Comparison of ENCODE assay signal across 25 mouse cellular contexts in the genomic region with DNA sequence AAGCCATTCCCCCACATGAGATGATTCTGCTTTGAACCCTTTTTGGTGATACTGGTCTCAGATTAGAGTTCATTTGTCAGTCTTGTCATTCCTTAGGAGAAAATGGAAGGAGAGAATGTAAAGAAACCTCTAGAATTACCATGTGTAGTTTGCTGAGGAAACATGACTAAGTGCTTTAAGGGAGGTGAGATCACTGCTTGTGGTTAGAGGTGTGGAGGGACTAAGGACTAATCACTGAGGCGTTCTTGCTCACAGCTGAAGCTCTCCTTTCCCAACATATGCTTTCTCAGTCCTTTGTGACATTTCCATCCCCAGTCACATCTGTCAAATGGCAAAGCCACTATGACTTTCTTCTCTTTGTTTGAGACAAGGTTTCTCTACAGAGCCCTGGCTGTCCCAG. TPM values are rescaled to one million over a fixed set of nuclear protein-coding genes. Genes with fewer than 3 reads are reported as not detected.
DNase-seq lines count a peak whose midpoint lies in the region; ATAC-seq and TF ChIP-seq lines count a peak whose summit lies in the region.
"Had no signal": no experiment of that assay in that cellular context is flagged by ENCODE, and none has a peak within 500 bp of the region (broad histone marks: within the 10 kb centered on the region; RNA-seq: fewer than 3 reads in every experiment).

No protein-coding gene starts in this region.

- 71% methylated on average over 1 of the region's 1 CpGs for WGBS in midbrain, embryonic 11.5 days
- 81% methylated on average over 1 of the region's 1 CpGs for WGBS in midbrain, embryonic 10.5 days

- no peaks in the 10 kb centered on the region for H3K27me3 ChIP-seq in midbrain, embryonic 11.5 days (ENCODE audit: control insufficient read depth, insufficient read depth, low read length)
- no peaks in the 10 kb centered on the region for H3K27me3 ChIP-seq in midbrain, embryonic 10.5 days (ENCODE audit: low read depth, poor library complexity, severe bottlenecking)
- H3K27me3 ChIP-seq in MEL (ENCODE audit: control insufficient read depth in 1 of 2, insufficient read depth in 2 of 2, low read length in 2 of 2), result no peaks in the 10 kb centered on the region
- H3K27me3 ChIP-seq: embryonic facial prominence, embryonic 12.5 days; forebrain, embryonic 12.5 days; Patski had no signal

- H3K4me2 ChIP-seq in midbrain, embryonic 11.5 days, result no peak overlapping the region
- H3K4me2 ChIP-seq: embryonic facial prominence, embryonic 12.5 days; forebrain, embryonic 12.5 days had no signal

- H3K36me3 ChIP-seq in midbrain, embryonic 11.5 days (ENCODE audit: control insufficient read depth, insufficient read depth, low read length), result no peaks in the 10 kb centered on the region
- H3K36me3 ChIP-seq in midbrain, embryonic 10.5 days, result no peaks in the 10 kb centered on the region
- H3K36me3 ChIP-seq in MEL (ENCODE audit: control insufficient read depth in 1 of 2, insufficient read depth in 2 of 2, low read length in 2 of 2), result peaks cover 0 to 15% of the 10 kb centered on the region in 2 experiments; a peak in 2 of 4 replicates
- H3K36me3 ChIP-seq: embryonic facial prominence, embryonic 10.5 days; embryonic facial prominence, embryonic 12.5 days; forebrain, embryonic 10.5 days; forebrain, embryonic 12.5 days; G1E had no signal

- no peak for TF ChIP-seq CTCF in MEL (IDR thresholded peaks at IDR 0.05 in 2 of 3, conservative IDR thresholded peaks at IDR 0.05 in 1 of 3; ENCODE audit: control insufficient read depth in 1 of 3, insufficient read depth in 1 of 3, low read depth in 2 of 3, low read length in 3 of 3, poor library complexity in 1 of 3, severe bottlenecking in 1 of 3)
- TF ChIP-seq CTCF in embryonic fibroblast, embryonic 13.5 days (IDR thresholded peaks at IDR 0.05; ENCODE audit: borderline replicate concordance, insufficient read depth, low read length), result no peak

- no peak overlapping the region for H3K9ac ChIP-seq in midbrain, embryonic 11.5 days (ENCODE audit: low read length)
- H3K9ac ChIP-seq in MEL (ENCODE audit: control insufficient read depth, low read depth, low read length, poor library complexity, severe bottlenecking), result no peak overlapping the region
- H3K9ac ChIP-seq: embryonic facial prominence, embryonic 12.5 days; forebrain, embryonic 12.5 days had no signal

- TF ChIP-seq RAD21 in MEL (IDR thresholded peaks at IDR 0.05; ENCODE audit: low read depth, low read length), result no peak

- no peak for ATAC-seq in midbrain, embryonic 11.5 days (ENCODE audit: low FRiP score)
- ATAC-seq: activated CD4-positive, CD25-positive, alpha-beta regulatory T cell, adult 4 months; forebrain, embryonic 14.5 days; forebrain, embryonic 16.5 days; Patski had no signal

- no peak for TF ChIP-seq POLR2A in MEL (IDR thresholded peaks at IDR 0.05; ENCODE audit: control insufficient read depth in 1 of 2, insufficient read depth in 1 of 2, low read depth in 1 of 2, low read length in 2 of 2, poor library complexity in 1 of 2)
- no peak for TF ChIP-seq POLR2A in embryonic fibroblast, embryonic 13.5 days (IDR thresholded peaks at IDR 0.05; ENCODE audit: low read depth, low read length)

- no peaks in the 10 kb centered on the region for H3K9me3 ChIP-seq in midbrain, embryonic 11.5 days (ENCODE audit: control insufficient read depth, low read length)
- no peaks in the 10 kb centered on the region for H3K9me3 ChIP-seq in midbrain, embryonic 10.5 days (replicated peaks)
- no peaks in the 10 kb centered on the region for H3K9me3 ChIP-seq in MEL (replicated peaks; ENCODE audit: insufficient read depth, low read length)
- H3K9me3 ChIP-seq: embryonic facial prominence, embryonic 10.5 days; embryonic facial prominence, embryonic 12.5 days; forebrain, embryonic 10.5 days; forebrain, embryonic 12.5 days; G1E had no signal

- no peak overlapping the region for H3K27ac ChIP-seq in midbrain, embryonic 11.5 days (ENCODE audit: low read depth, low read length)
- no peak overlapping the region for H3K27ac ChIP-seq in midbrain, embryonic 10.5 days (replicated peaks)
- no peak overlapping the region for H3K27ac ChIP-seq in MEL (ENCODE audit: control insufficient read depth, low read depth, low read length)
- peak overlapping the region; percentile 50 for H3K27ac ChIP-seq in embryonic fibroblast, embryonic 13.5 days (ENCODE audit: insufficient read depth, low read length)
- H3K27ac ChIP-seq: embryonic facial prominence, embryonic 10.5 days; embryonic facial prominence, embryonic 12.5 days; forebrain, embryonic 10.5 days; forebrain, embryonic 12.5 days had no signal

- no peak overlapping the region for H3K4me3 ChIP-seq in midbrain, embryonic 11.5 days (ENCODE audit: low read depth, low read length)
- no peak overlapping the region for H3K4me3 ChIP-seq in midbrain, embryonic 10.5 days
- no peak overlapping the region for H3K4me3 ChIP-seq in MEL (ENCODE audit: control insufficient read depth in 1 of 2, insufficient read depth in 1 of 2, low read depth in 2 of 2, low read length in 2 of 2)
- H3K4me3 ChIP-seq in embryonic fibroblast, embryonic 13.5 days (ENCODE audit: insufficient read depth, low read length), result no peak overlapping the region
- H3K4me3 ChIP-seq: embryonic facial prominence, embryonic 10.5 days; embryonic facial prominence, embryonic 12.5 days; erythroblast, embryonic 14.5 days; forebrain, embryonic 10.5 days; forebrain, embryonic 12.5 days had no signal

- TF ChIP-seq EP300 in MEL (IDR thresholded peaks at IDR 0.05; ENCODE audit: low read depth in 1 of 2, low read length in 2 of 2), result no peak

- peak; percentile 44 for DNase-seq in midbrain, embryonic 11.5 days (ENCODE audit: low spot score, missing footprints)
- no peak for DNase-seq in midbrain, embryonic 10.5 days (ENCODE audit: low spot score)
- peak; percentile 35 for DNase-seq in MEL (ENCODE audit: low read depth, low spot score)
- DNase-seq in kidney, postnatal 10 days, result no peak
- no peak for DNase-seq in heart, postnatal 4 days
- DNase-seq in testis, postnatal 14 days (ENCODE audit: low spot score), result no peak
- DNase-seq: adrenal gland, adult 8-10 months; adrenal gland, postnatal 14 days; adrenal gland, postnatal 36 days; cerebellum, adult 11-12 months; cerebellum, adult 2 months; cerebellum, adult 9-10 months; cerebellum, postnatal 10 days; cerebellum, postnatal 25 days had no signal

- H3K4me1 ChIP-seq in midbrain, embryonic 11.5 days (ENCODE audit: control insufficient read depth, insufficient read depth, low read length), result no peaks in the 10 kb centered on the region
- no peaks in the 10 kb centered on the region for H3K4me1 ChIP-seq in midbrain, embryonic 10.5 days
- H3K4me1 ChIP-seq in MEL (ENCODE audit: control insufficient read depth in 1 of 2, insufficient read depth in 2 of 2, low read length in 2 of 2), result peaks cover 7 to 12% of the 10 kb centered on the region in 2 experiments; a peak in 3 of 4 replicates
- peaks cover 3% of the 10 kb centered on the region; the same call in 1 of the 2 replicates for H3K4me1 ChIP-seq in embryonic fibroblast, embryonic 13.5 days (ENCODE audit: control insufficient read depth, insufficient read depth, low read length)
- H3K4me1 ChIP-seq: embryonic facial prominence, embryonic 10.5 days; embryonic facial prominence, embryonic 12.5 days; forebrain, embryonic 10.5 days; forebrain, embryonic 12.5 days had no signal

- H3K79me2 ChIP-seq in MEL (ENCODE audit: control insufficient read depth, insufficient read depth, low read length, poor library complexity), result no peaks in the 10 kb centered on the region

RNA-seq across cellular contexts. Expression of gene Prdx1, which starts 7.5 kb away (rescaled TPM):
- 1,035 and 1,053 TPM in 2 replicates for polyA plus RNA-seq in midbrain, embryonic 11.5 days (2014; fragmentation: Nextera tagmentation; extraction: Ambion mirVana)
- 1,189 and 1,392 TPM in 2 replicates for polyA plus RNA-seq in midbrain, embryonic 10.5 days (2016; fragmentation: Nextera tagmentation; extraction: Ambion mirVana)
- 223 and 307 TPM in 2 replicates for total RNA-seq in MEL (2012; rRNA removed)
- polyA plus RNA-seq in MEL (2012; ENCODE audit: insufficient read depth in 1 of 2, insufficient read length in 2 of 2, low read depth in 1 of 2, low replicate concordance in 2 of 2, missing spikeins in 1 of 2), result 100 to 1,000 TPM in 1 of 2 experiments, not detected in 1; 416 TPM
- 887 and 980 TPM in 2 replicates for polyA plus RNA-seq in embryonic fibroblast, embryonic 13.5 days (2011; ENCODE audit: insufficient read length, low read depth, missing spikeins)
- 100 to 1,000 TPM; 393 to 438 TPM for total RNA-seq in heart, postnatal 4 days (2021)

RNA-seq across cellular contexts. Expression of gene Akr1a1, which starts 26.3 kb away (rescaled TPM):
- 544 TPM in 2 replicates for polyA plus RNA-seq in midbrain, embryonic 11.5 days (2014; fragmentation: Nextera tagmentation; extraction: Ambion mirVana)
- 529 and 547 TPM in 2 replicates for polyA plus RNA-seq in midbrain, embryonic 10.5 days (2016; fragmentation: Nextera tagmentation; extraction: Ambion mirVana)
- total RNA-seq in MEL (2012; rRNA removed), result 258 and 281 TPM in 2 replicates
- 100 to 1,000 TPM in 1 of 2 experiments, not detected in 1; 358 TPM for polyA plus RNA-seq in MEL (2012; ENCODE audit: insufficient read depth in 1 of 2, insufficient read length in 2 of 2, low read depth in 1 of 2, low replicate concordance in 2 of 2, missing spikeins in 1 of 2)
- polyA plus RNA-seq in embryonic fibroblast, embryonic 13.5 days (2011; ENCODE audit: insufficient read length, low read depth, missing spikeins), result 575 and 597 TPM in 2 replicates
- total RNA-seq in heart, postnatal 4 days (2021), result 100 to 1,000 TPM; 438 to 466 TPM

RNA-seq across cellular contexts. Expression of gene Mmachc, which starts 30.4 kb away (rescaled TPM):
- polyA plus RNA-seq in midbrain, embryonic 11.5 days (2014; fragmentation: Nextera tagmentation; extraction: Ambion mirVana), result 23.6 and 28.0 TPM in 2 replicates
- polyA plus RNA-seq in midbrain, embryonic 10.5 days (2016; fragmentation: Nextera tagmentation; extraction: Ambion mirVana), result 42.0 and 47.1 TPM in 2 replicates
- total RNA-seq in MEL (2012; rRNA removed), result 12.2 and 15.1 TPM in 2 replicates
- polyA plus RNA-seq in MEL (2012; ENCODE audit: insufficient read depth in 1 of 2, insufficient read length in 2 of 2, low read depth in 1 of 2, low replicate concordance in 2 of 2, missing spikeins in 1 of 2), result 10 to 100 TPM in 1 of 2 experiments, not detected in 1; 22.8 TPM
- 18.6 and 22.6 TPM in 2 replicates for polyA plus RNA-seq in embryonic fibroblast, embryonic 13.5 days (2011; ENCODE audit: insufficient read length, low read depth, missing spikeins)
- 10 to 100 TPM; 26.5 to 32.4 TPM for total RNA-seq in heart, postnatal 4 days (2021)

RNA-seq across cellular contexts. Expression of gene Ccdc163, which starts 30.5 kb away (rescaled TPM):
- 34.3 and 37.7 TPM in 2 replicates for polyA plus RNA-seq in midbrain, embryonic 11.5 days (2014; fragmentation: Nextera tagmentation; extraction: Ambion mirVana)
- polyA plus RNA-seq in midbrain, embryonic 10.5 days (2016; fragmentation: Nextera tagmentation; extraction: Ambion mirVana), result 34.8 TPM in 2 replicates
- 12.3 and 14.2 TPM in 2 replicates for total RNA-seq in MEL (2012; rRNA removed)
- 10 to 100 TPM in 1 of 2 experiments, not detected in 1; 26.0 TPM for polyA plus RNA-seq in MEL (2012; ENCODE audit: insufficient read depth in 1 of 2, insufficient read length in 2 of 2, low read depth in 1 of 2, low replicate concordance in 2 of 2, missing spikeins in 1 of 2)
- polyA plus RNA-seq in embryonic fibroblast, embryonic 13.5 days (2011; ENCODE audit: insufficient read length, low read depth, missing spikeins), result 21.8 and 33.8 TPM in 2 replicates
- 10 to 100 TPM; 10.2 to 10.5 TPM for total RNA-seq in heart, postnatal 4 days (2021)

RNA-seq across cellular contexts. Expression of gene Tesk2, which starts 42.9 kb away (rescaled TPM):
- polyA plus RNA-seq in midbrain, embryonic 11.5 days (2014; fragmentation: Nextera tagmentation; extraction: Ambion mirVana), result 5.5 and 6.1 TPM in 2 replicates
- polyA plus RNA-seq in midbrain, embryonic 10.5 days (2016; fragmentation: Nextera tagmentation; extraction: Ambion mirVana), result 6.6 and 6.7 TPM in 2 replicates
- total RNA-seq in MEL (2012; rRNA removed), result 2.3 and 2.8 TPM in 2 replicates
- 1 to 10 TPM in 1 of 2 experiments, not detected in 1; 3.3 TPM for polyA plus RNA-seq in MEL (2012; ENCODE audit: insufficient read depth in 1 of 2, insufficient read length in 2 of 2, low read depth in 1 of 2, low replicate concordance in 2 of 2, missing spikeins in 1 of 2)
- 6.3 and 7.8 TPM in 2 replicates for polyA plus RNA-seq in embryonic fibroblast, embryonic 13.5 days (2011; ENCODE audit: insufficient read length, low read depth, missing spikeins)
- 1 to 10 TPM; 1.9 to 2.1 TPM for total RNA-seq in heart, postnatal 4 days (2021)

Comparison
In these comparisons a context has a peak if more than half of its experiments do, and no peak if none do; other contexts are left out.
1. DNase-seq: peak in midbrain, embryonic 11.5 days (single experiment) and MEL (single experiment); none in midbrain, embryonic 10.5 days (single experiment), kidney, postnatal 10 days (single experiment), heart, postnatal 4 days (single experiment) and testis, postnatal 14 days (single experiment).